In the genomic region with DNA sequence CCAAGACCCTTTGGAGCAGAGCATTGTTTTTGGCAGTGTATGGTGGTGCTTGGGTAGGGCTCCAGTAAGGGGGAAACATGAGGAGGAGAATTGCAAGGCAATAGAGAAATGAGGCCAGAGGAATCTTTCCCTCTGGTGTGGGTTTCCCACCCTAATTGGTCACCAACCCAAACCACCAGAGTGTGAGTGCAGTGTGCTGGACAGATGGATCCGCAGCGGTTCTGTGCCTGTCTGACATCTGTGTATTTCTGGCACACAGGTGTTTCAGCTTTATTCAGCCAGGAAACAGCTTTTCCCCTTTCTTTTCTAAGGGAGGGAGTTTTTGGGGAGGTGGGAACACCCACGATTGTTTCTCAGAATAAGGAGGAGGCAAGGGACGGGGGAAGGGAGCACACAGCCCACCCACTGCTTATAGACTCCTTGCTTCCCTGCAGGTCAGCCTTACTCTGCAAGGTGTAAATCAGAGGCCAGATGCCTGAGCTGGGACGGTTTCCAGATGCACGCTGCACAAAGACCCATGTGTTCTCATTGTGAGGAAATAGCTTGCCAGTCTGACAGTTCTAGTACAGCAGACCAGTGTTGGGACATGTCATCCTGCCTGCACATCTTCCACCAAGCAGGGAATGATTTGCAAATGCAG, we compare ENCODE assay signal across 15 mouse cellular contexts.
DNase-seq lines count a peak whose midpoint lies in the region; ATAC-seq lines count a peak whose summit lies in the region.
"Had no signal": no experiment of that assay in that cellular context is flagged by ENCODE, and none has a peak within 500 bp of the region (broad histone marks: within the 10 kb centered on the region; RNA-seq: fewer than 3 reads in every experiment).

No protein-coding gene starts in this region.

- no peak for ATAC-seq in hindbrain, embryonic 13.5 days (ENCODE audit: low FRiP score)
- peak; percentile 49 for ATAC-seq in hindbrain, embryonic 16.5 days
- ATAC-seq in neural tube, embryonic 12.5 days (ENCODE audit: low FRiP score, low read depth), result 0 out of 2 replicates have a peak, but pooled peaks have one; percentile 26

- H3K9ac ChIP-seq in hindbrain, embryonic 13.5 days, result no peak overlapping the region
- no peak overlapping the region for H3K9ac ChIP-seq in hindbrain, embryonic 16.5 days (ENCODE audit: low read depth, low read length)
- H3K9ac ChIP-seq in neural tube, embryonic 12.5 days, result no peak overlapping the region
- H3K9ac ChIP-seq: liver, embryonic 13.5 days had no signal

- peaks cover 34% of the 10 kb centered on the region for H3K4me1 ChIP-seq in hindbrain, embryonic 13.5 days (replicated peaks)
- H3K4me1 ChIP-seq in hindbrain, embryonic 10.5 days (replicated peaks), result peaks cover 37% of the 10 kb centered on the region
- H3K4me1 ChIP-seq in hindbrain, embryonic 16.5 days (ENCODE audit: control insufficient read depth, insufficient read depth, low read depth, low read length), result peaks cover 20% of the 10 kb centered on the region
- peaks cover 29% of the 10 kb centered on the region for H3K4me1 ChIP-seq in neural tube, embryonic 12.5 days

- H3K27ac ChIP-seq in hindbrain, embryonic 13.5 days, result peak overlapping the region; percentile 6; the same call in 1 of the 2 replicates
- H3K27ac ChIP-seq in hindbrain, embryonic 10.5 days, result no peak overlapping the region
- H3K27ac ChIP-seq in hindbrain, embryonic 16.5 days (ENCODE audit: low read depth, low read length), result peak overlapping the region; percentile 46; the same call in 1 of the 2 replicates
- H3K27ac ChIP-seq in neural tube, embryonic 12.5 days, result no peak overlapping the region
- H3K27ac ChIP-seq: liver, embryonic 13.5 days; macrophage; stomach, postnatal 0 days had no signal

- intact Hi-C loops in left cerebral cortex, postnatal 25 days (cut with DNase I), result no loop called here

- H3K4me2 ChIP-seq in hindbrain, embryonic 13.5 days, result no peak overlapping the region
- no peak overlapping the region for H3K4me2 ChIP-seq in hindbrain, embryonic 16.5 days (ENCODE audit: low read length)
- no peak overlapping the region for H3K4me2 ChIP-seq in neural tube, embryonic 12.5 days (replicated peaks)
- H3K4me2 ChIP-seq: liver, embryonic 13.5 days had no signal

- no peak for DNase-seq in hindbrain, embryonic 10.5 days (ENCODE audit: low spot score)
- peak; percentile 57 for DNase-seq in embryo, embryonic 10.5 days (ENCODE audit: low spot score)
- DNase-seq in kidney, adult 8-10 months, result no peak
- no peak for DNase-seq in urinary bladder, postnatal 25 days (ENCODE audit: low spot score)
- no peak for DNase-seq in left cerebral cortex, postnatal 25 days (ENCODE audit: low spot score in 2 of 2)
- DNase-seq: cerebellum, adult 11 months; gastrocnemius, postnatal 14 days; kidney, adult 9 months; liver, embryonic 13.5 days; right cerebral cortex, postnatal 4 days had no signal

- H3K4me3 ChIP-seq in hindbrain, embryonic 13.5 days, result no peak overlapping the region
- no peak overlapping the region for H3K4me3 ChIP-seq in hindbrain, embryonic 10.5 days
- no peak overlapping the region for H3K4me3 ChIP-seq in hindbrain, embryonic 16.5 days (ENCODE audit: low read length)
- no peak overlapping the region for H3K4me3 ChIP-seq in neural tube, embryonic 12.5 days
- H3K4me3 ChIP-seq: liver, embryonic 13.5 days had no signal

- 52% methylated on average over 6 of the region's 6 CpGs for WGBS in hindbrain, embryonic 13.5 days
- 51% methylated on average over 6 of the region's 6 CpGs for WGBS in hindbrain, embryonic 10.5 days
- 42% methylated on average over 6 of the region's 6 CpGs for WGBS in hindbrain, embryonic 16.5 days
- WGBS in neural tube, embryonic 12.5 days, result 28% methylated on average over 6 of the region's 6 CpGs

- no peaks in the 10 kb centered on the region for H3K36me3 ChIP-seq in hindbrain, embryonic 13.5 days
- no peaks in the 10 kb centered on the region for H3K36me3 ChIP-seq in hindbrain, embryonic 10.5 days
- no peaks in the 10 kb centered on the region for H3K36me3 ChIP-seq in hindbrain, embryonic 16.5 days (ENCODE audit: control insufficient read depth, insufficient read depth, low read length)
- H3K36me3 ChIP-seq in neural tube, embryonic 12.5 days, result no peaks in the 10 kb centered on the region
- H3K36me3 ChIP-seq: liver, embryonic 13.5 days had no signal

- peaks cover 3% of the 10 kb centered on the region; the same call in 1 of the 2 replicates for H3K27me3 ChIP-seq in hindbrain, embryonic 13.5 days
- peaks cover 36% of the 10 kb centered on the region for H3K27me3 ChIP-seq in hindbrain, embryonic 10.5 days (ENCODE audit: insufficient read depth, poor library complexity, severe bottlenecking)
- H3K27me3 ChIP-seq in hindbrain, embryonic 16.5 days (replicated peaks; ENCODE audit: control insufficient read depth, insufficient read depth, low read length), result no peaks in the 10 kb centered on the region
- H3K27me3 ChIP-seq in neural tube, embryonic 12.5 days (replicated peaks), result 0 out of 2 replicates have a peak, but pooled peaks cover under 1% of the 10 kb centered on the region
- H3K27me3 ChIP-seq: liver, embryonic 13.5 days had no signal

- H3K9me3 ChIP-seq in hindbrain, embryonic 13.5 days, result no peaks in the 10 kb centered on the region
- H3K9me3 ChIP-seq in hindbrain, embryonic 10.5 days, result no peaks in the 10 kb centered on the region
- no peaks in the 10 kb centered on the region for H3K9me3 ChIP-seq in hindbrain, embryonic 16.5 days (ENCODE audit: control insufficient read depth, low read length)
- no peaks in the 10 kb centered on the region for H3K9me3 ChIP-seq in neural tube, embryonic 12.5 days
- H3K9me3 ChIP-seq: liver, embryonic 13.5 days had no signal

Comparison
In these comparisons a context has a peak if more than half of its experiments do, and no peak if none do; other contexts are left out.
1. H3K27ac ChIP-seq: peak in hindbrain, embryonic 13.5 days (single experiment) and hindbrain, embryonic 16.5 days (single experiment); none in hindbrain, embryonic 10.5 days (single experiment) and neural tube, embryonic 12.5 days (single experiment).